Mouse (Mus musculus) induced T-regulatory cell, adult 2 months (primary cell): ENCODE data around the gene Sgsm2.
"Not testable (repeated sequence)": the region's sequence is repeated elsewhere in the genome, so short reads cannot be mapped to it uniquely, and the experiment has no call there.

Experiments
- DNase-seq: peaks from one replicate; pipeline ENCODE4 v3.0.0-alpha.2; 2012; ENCODE audit warnings: low read depth

Gene Sgsm2

GRCm38 (mm10) chr11:74828404-74828931, 68.4 kb downstream of the Sgsm2 start:
- DNase-seq, result peak; percentile 58

- DNase-seq, result no peak
Measured at GRCm38 (mm10) chr11:74827791-74828403, 69.0 kb downstream of the Sgsm2 start.

- DNase-seq, result no peak
Measured at GRCm38 (mm10) chr11:74826702-74827101, 70.2 kb downstream of the Sgsm2 start.

GRCm38 (mm10) chr11:74826151-74826550, 70.7 kb downstream of the Sgsm2 start:
- DNase-seq, result no peak

GRCm38 (mm10) chr11:74822746-74823440, 74.0 kb downstream of the Sgsm2 start:
- DNase-seq, result no peak

- peak; percentile 65 for DNase-seq
Measured at GRCm38 (mm10) chr11:74821463-74821862, 75.4 kb downstream of the Sgsm2 start.

GRCm38 (mm10) chr11:74820921-74821320, 75.9 kb downstream of the Sgsm2 start:
- no peak for DNase-seq

- peak; percentile 42 for DNase-seq
Measured at GRCm38 (mm10) chr11:74815795-74816194, 81.1 kb downstream of the Sgsm2 start.

GRCm38 (mm10) chr11:74811538-74811937, 85.3 kb downstream of the Sgsm2 start:
- DNase-seq, result no peak

GRCm38 (mm10) chr11:74811027-74811426, 85.8 kb downstream of the Sgsm2 start:
- DNase-seq, result not testable (repeated sequence)

- DNase-seq, result no peak
Measured at GRCm38 (mm10) chr11:74810134-74810533, 86.7 kb downstream of the Sgsm2 start.

- no peak for DNase-seq
Measured at GRCm38 (mm10) chr11:74808251-74808853, 88.5 kb downstream of the Sgsm2 start.

- no peak for DNase-seq
Measured at GRCm38 (mm10) chr11:74807246-74807882, 89.5 kb downstream of the Sgsm2 start.

- DNase-seq, result no peak
Measured at GRCm38 (mm10) chr11:74804081-74804627, 92.7 kb downstream of the Sgsm2 start.

GRCm38 (mm10) chr11:74800658-74801057, 96.2 kb downstream of the Sgsm2 start:
- DNase-seq, result no peak
